Mouse (Mus musculus): ENCODE results near the gene Ovol3. TPM values are rescaled to one million over a fixed set of nuclear protein-coding genes. Genes with fewer than 3 reads are reported as not detected.
A peak's percentile ranks its signal among the peaks of the same experiment; 100 is the strongest.

Ovol3 gene
- not detected for polyA plus RNA-seq (2012; fragmentation: generic; extraction: Trizol)
- long read RNA-seq, experiment 1 = 0 reads
- long read RNA-seq, experiment 2 = 0 reads

- H3K4me3 ChIP-seq (ENCODE audit: insufficient read depth, poor library complexity, severe bottlenecking) = no peak within 1 kb of the TSS
- H3K79me2 ChIP-seq (ENCODE audit: control insufficient read depth, insufficient read depth) = peaks cover 7% of the 10 kb centered on the region
- peaks cover 5% of the 10 kb centered on the region for H3K79me3 ChIP-seq (ENCODE audit: low read depth)
- TF ChIP-seq USF1 (IDR thresholded peaks at IDR 0.05; ENCODE audit: low read depth) (no peak), MYOG (IDR thresholded peaks at IDR 0.05; ENCODE audit: control insufficient read depth, extremely low read depth, insufficient read length) (no peak), FOSL1 (IDR thresholded peaks at IDR 0.05; ENCODE audit: insufficient read depth, low read length, poor library complexity, severe bottlenecking) (no peak), CTCF (IDR thresholded peaks at IDR 0.05; ENCODE audit: control insufficient read depth, insufficient read depth, insufficient read length) (no peak), MAX (IDR thresholded peaks at IDR 0.05) (no peak), MYOD1 (IDR thresholded peaks at IDR 0.05; ENCODE audit: control insufficient read depth, insufficient read length, low read depth) (no peak), CEBPB (IDR thresholded peaks at IDR 0.05; ENCODE audit: low read depth) (no peak)
- H3ac ChIP-seq (ENCODE audit: control insufficient read depth, insufficient read length, low read depth) = no peak within 1 kb of the TSS
- no peaks in the 10 kb centered on the region for H3K27me3 ChIP-seq (ENCODE audit: control insufficient read depth, insufficient read depth, insufficient read length)
- H3K36me3 ChIP-seq (ENCODE audit: control insufficient read depth, insufficient read depth) = peaks cover 9% of the 10 kb centered on the region
These were observed at the start of gene Ovol3 for GRCm38 (mm10) chr7:30235625-30236024. Gene Ovol3 (minus strand): TSS chr7:30235725.

GRCm38 (mm10) chr7:30282740-30283139 is 47.2 kb upstream of the Ovol3 start:
- H3K79me2 ChIP-seq (ENCODE audit: control insufficient read depth, insufficient read depth) = peaks cover 9% of the 10 kb centered on the region
- H3ac ChIP-seq (ENCODE audit: control insufficient read depth, insufficient read length, low read depth) = no peak overlapping the region
- H3K36me3 ChIP-seq (ENCODE audit: control insufficient read depth, insufficient read depth) = no peaks in the 10 kb centered on the region
- no peak overlapping the region for H3K4me3 ChIP-seq (ENCODE audit: insufficient read depth, poor library complexity, severe bottlenecking)
- H3K79me3 ChIP-seq (ENCODE audit: low read depth) = no peaks in the 10 kb centered on the region
- no peak for TF ChIP-seq CEBPB (IDR thresholded peaks at IDR 0.05; ENCODE audit: low read depth)
- no peak for TF ChIP-seq CTCF (IDR thresholded peaks at IDR 0.05; ENCODE audit: control insufficient read depth, insufficient read depth, insufficient read length)
- no peak for TF ChIP-seq USF1 (IDR thresholded peaks at IDR 0.05; ENCODE audit: low read depth)
- TF ChIP-seq MYOD1 (IDR thresholded peaks at IDR 0.05; ENCODE audit: control insufficient read depth, insufficient read length, low read depth) = no peak
- TF ChIP-seq FOSL1 (IDR thresholded peaks at IDR 0.05; ENCODE audit: insufficient read depth, low read length, poor library complexity, severe bottlenecking) = no peak
- TF ChIP-seq MYOG (IDR thresholded peaks at IDR 0.05; ENCODE audit: control insufficient read depth, extremely low read depth, insufficient read length) = no peak
- TF ChIP-seq MAX (IDR thresholded peaks at IDR 0.05) = no peak
- H3K27me3 ChIP-seq (ENCODE audit: control insufficient read depth, insufficient read depth, insufficient read length) = peaks cover 4% of the 10 kb centered on the region

GRCm38 (mm10) chr7:30281522-30281921 is 46.0 kb upstream of the Ovol3 start:
- peak overlapping the region; percentile 49 for H3K4me3 ChIP-seq (ENCODE audit: insufficient read depth, poor library complexity, severe bottlenecking)

GRCm38 (mm10) chr7:30280670-30281138 is 45.2 kb upstream of the Ovol3 start:
- H3ac ChIP-seq (ENCODE audit: control insufficient read depth, insufficient read length, low read depth) = peak overlapping the region; percentile 13
- H3K4me3 ChIP-seq (ENCODE audit: insufficient read depth, poor library complexity, severe bottlenecking) = peak overlapping the region; percentile 49
- H3K27me3 ChIP-seq (ENCODE audit: control insufficient read depth, insufficient read depth, insufficient read length) = no peaks in the 10 kb centered on the region
- TF ChIP-seq FOSL1 (IDR thresholded peaks at IDR 0.05; ENCODE audit: insufficient read depth, low read length, poor library complexity, severe bottlenecking) (no peak), CTCF (IDR thresholded peaks at IDR 0.05; ENCODE audit: control insufficient read depth, insufficient read depth, insufficient read length) (no peak), MYOD1 (IDR thresholded peaks at IDR 0.05; ENCODE audit: control insufficient read depth, insufficient read length, low read depth) (no peak), USF1 (IDR thresholded peaks at IDR 0.05; ENCODE audit: low read depth) (peak; percentile 100), MAX (IDR thresholded peaks at IDR 0.05) (peak; percentile 82), CEBPB (IDR thresholded peaks at IDR 0.05; ENCODE audit: low read depth) (no peak), MYOG (IDR thresholded peaks at IDR 0.05; ENCODE audit: control insufficient read depth, extremely low read depth, insufficient read length) (no peak)
- no peaks in the 10 kb centered on the region for H3K79me3 ChIP-seq (ENCODE audit: low read depth)
- peaks cover 9% of the 10 kb centered on the region for H3K79me2 ChIP-seq (ENCODE audit: control insufficient read depth, insufficient read depth)
- no peaks in the 10 kb centered on the region for H3K36me3 ChIP-seq (ENCODE audit: control insufficient read depth, insufficient read depth)

More at GRCm38 (mm10) chr7:30281522-30281921, 46.0 kb upstream of the Ovol3 start:
- TF ChIP-seq USF1 (IDR thresholded peaks at IDR 0.05; ENCODE audit: low read depth) = no peak
- TF ChIP-seq MYOG (IDR thresholded peaks at IDR 0.05; ENCODE audit: control insufficient read depth, extremely low read depth, insufficient read length) = no peak
- no peak for TF ChIP-seq CTCF (IDR thresholded peaks at IDR 0.05; ENCODE audit: control insufficient read depth, insufficient read depth, insufficient read length)
- TF ChIP-seq CEBPB (IDR thresholded peaks at IDR 0.05; ENCODE audit: low read depth) = no peak
- TF ChIP-seq FOSL1 (IDR thresholded peaks at IDR 0.05; ENCODE audit: insufficient read depth, low read length, poor library complexity, severe bottlenecking) = no peak
- no peak for TF ChIP-seq MAX (IDR thresholded peaks at IDR 0.05)
- no peak for TF ChIP-seq MYOD1 (IDR thresholded peaks at IDR 0.05; ENCODE audit: control insufficient read depth, insufficient read length, low read depth)
- H3K27me3 ChIP-seq (ENCODE audit: control insufficient read depth, insufficient read depth, insufficient read length) = no peaks in the 10 kb centered on the region
- H3K79me3 ChIP-seq (ENCODE audit: low read depth) = no peaks in the 10 kb centered on the region
- H3K36me3 ChIP-seq (ENCODE audit: control insufficient read depth, insufficient read depth) = no peaks in the 10 kb centered on the region
- no peak overlapping the region for H3ac ChIP-seq (ENCODE audit: control insufficient read depth, insufficient read length, low read depth)
- peaks cover 9% of the 10 kb centered on the region for H3K79me2 ChIP-seq (ENCODE audit: control insufficient read depth, insufficient read depth)

- Histone ChIP-seq H3K4me3 (ENCODE audit: insufficient read depth, poor library complexity, severe bottlenecking) (peak within 1 kb of the TSS; percentile 49), H3K27me3 (ENCODE audit: control insufficient read depth, insufficient read depth, insufficient read length) (no peaks in the 10 kb centered on the region), H3ac (ENCODE audit: control insufficient read depth, insufficient read length, low read depth) (peak within 1 kb of the TSS; percentile 96), H3K79me2 (ENCODE audit: control insufficient read depth, insufficient read depth) (peaks cover 9% of the 10 kb centered on the region), H3K36me3 (ENCODE audit: control insufficient read depth, insufficient read depth) (no peaks in the 10 kb centered on the region), H3K79me3 (ENCODE audit: low read depth) (no peaks in the 10 kb centered on the region)
- TF ChIP-seq MYOG (IDR thresholded peaks at IDR 0.05; ENCODE audit: control insufficient read depth, extremely low read depth, insufficient read length) = no peak
- TF ChIP-seq MAX (IDR thresholded peaks at IDR 0.05) = no peak
- no peak for TF ChIP-seq CEBPB (IDR thresholded peaks at IDR 0.05; ENCODE audit: low read depth)
- TF ChIP-seq CTCF (IDR thresholded peaks at IDR 0.05; ENCODE audit: control insufficient read depth, insufficient read depth, insufficient read length) = no peak
- TF ChIP-seq FOSL1 (IDR thresholded peaks at IDR 0.05; ENCODE audit: insufficient read depth, low read length, poor library complexity, severe bottlenecking) = no peak
- no peak for TF ChIP-seq USF1 (IDR thresholded peaks at IDR 0.05; ENCODE audit: low read depth)
- no peak for TF ChIP-seq MYOD1 (IDR thresholded peaks at IDR 0.05; ENCODE audit: control insufficient read depth, insufficient read length, low read depth)
These were observed 44.6 kb upstream of the Ovol3 start, which contains the start of the genes Thap8 and Wdr62 for GRCm38 (mm10) chr7:30279951-30280669. Gene Thap8 (plus strand): TSS chr7:30280094. Gene Wdr62 (minus strand): TSS chr7:30280419.
